11 mouse cellular contexts compared by ENCODE assay signal in the genomic region with DNA sequence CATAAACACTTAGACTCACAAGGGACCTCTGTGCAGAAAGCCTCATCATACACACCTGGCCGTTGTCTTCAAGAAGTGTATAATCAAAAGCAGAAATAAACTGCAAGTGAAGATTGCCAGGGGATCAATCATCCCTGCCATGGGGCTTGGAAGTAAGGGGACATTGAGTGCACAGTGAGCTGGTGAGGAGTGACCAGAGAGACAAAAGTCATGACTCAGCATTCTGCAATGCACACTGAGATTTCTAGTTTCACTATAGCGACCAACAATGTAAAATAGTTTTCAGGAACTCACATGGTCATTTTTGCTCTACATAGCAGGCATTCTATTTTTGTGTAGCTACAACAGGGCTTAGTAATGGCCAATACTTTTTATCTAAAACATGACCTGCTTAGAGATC. TPM values are rescaled to one million over a fixed set of nuclear protein-coding genes. Genes with fewer than 3 reads are reported as not detected.
DNase-seq lines count a peak whose midpoint lies in the region; ATAC-seq and TF ChIP-seq lines count a peak whose summit lies in the region.
"Had no signal": no experiment of that assay in that cellular context is flagged by ENCODE, and none has a peak within 500 bp of the region (broad histone marks: within the 10 kb centered on the region; RNA-seq: fewer than 3 reads in every experiment).

No protein-coding gene starts in this region.

- no peak for DNase-seq in heart, adult 2 months
- no peak for DNase-seq in heart, postnatal 14 days
- DNase-seq in kidney, adult 9 months, result peak; percentile 24
- DNase-seq in kidney, postnatal 10 days, result no peak
- DNase-seq in neural tube, embryonic 10.5 days (ENCODE audit: extremely low spot score, low spot score), result no peak
- no peak for DNase-seq in thymus, postnatal 4 days
- DNase-seq: adrenal gland, adult 2 months had no signal

- peaks cover 3% of the 10 kb centered on the region; the same call in 1 of the 2 replicates for H3K4me1 ChIP-seq in heart, adult 2 months (ENCODE audit: control insufficient read depth, insufficient read depth, low read length)
- peaks cover 17% of the 10 kb centered on the region for H3K4me1 ChIP-seq in neural tube, embryonic 13.5 days (replicated peaks)

- H3K36me3 ChIP-seq in heart, adult 2 months (ENCODE audit: control insufficient read depth, insufficient read depth, low read length), result no peaks in the 10 kb centered on the region
- no peaks in the 10 kb centered on the region for H3K36me3 ChIP-seq in neural tube, embryonic 13.5 days
- H3K36me3 ChIP-seq: limb, embryonic 12.5 days had no signal

- no peak for TF ChIP-seq CTCF in heart, adult 2 months (IDR thresholded peaks at IDR 0.05)

- no peak for ATAC-seq in neural tube, embryonic 13.5 days (ENCODE audit: low read depth)
- ATAC-seq in erythroid progenitor cell, adult 5-6 weeks (replicated peaks; ENCODE audit: low FRiP score, poor library complexity, severe bottlenecking), result no peak
- ATAC-seq: inflammation-experienced regulatory T-cells, adult 6 months had no signal

- 56% methylated on average over 2 of the region's 2 CpGs for WGBS in heart, adult 2 months
- WGBS in neural tube, embryonic 13.5 days, result 81% methylated on average over 2 of the region's 2 CpGs

- TF ChIP-seq POLR2A in heart, adult 2 months (IDR thresholded peaks at IDR 0.05; ENCODE audit: insufficient read depth, low read depth, low read length), result no peak

- H3K9ac ChIP-seq in heart, adult 2 months (ENCODE audit: low read depth, low read length), result no peak overlapping the region
- no peak overlapping the region for H3K9ac ChIP-seq in neural tube, embryonic 13.5 days
- H3K9ac ChIP-seq: limb, embryonic 12.5 days had no signal

- peak overlapping the region; percentile 57 for H3K4me3 ChIP-seq in heart, adult 2 months
- H3K4me3 ChIP-seq in neural tube, embryonic 13.5 days, result no peak overlapping the region
- H3K4me3 ChIP-seq: limb, embryonic 12.5 days had no signal

- peak overlapping the region; percentile 80 for H3K27ac ChIP-seq in heart, adult 2 months
- no peak overlapping the region for H3K27ac ChIP-seq in neural tube, embryonic 13.5 days (replicated peaks)
- H3K27ac ChIP-seq: limb, embryonic 12.5 days had no signal

- peak overlapping the region; percentile 60 for H3K4me2 ChIP-seq in neural tube, embryonic 13.5 days

- intact Hi-C loops in heart, adult 2 months (cut with DNase I), result no loop called here
- intact Hi-C loops in heart, postnatal 14 days (cut with DNase I), result loop anchor here (5.0 kb wide), 1 partner anchor 185 kb away; a partner anchor contains a TSS

- no peak for TF ChIP-seq EP300 in heart, adult 2 months (IDR thresholded peaks at IDR 0.05; ENCODE audit: insufficient read depth, low read depth, low read length)

- no peaks in the 10 kb centered on the region for H3K79me2 ChIP-seq in heart, adult 2 months (replicated peaks; ENCODE audit: control insufficient read depth, insufficient read depth, low read length)

- H3K27me3 ChIP-seq in heart, adult 2 months (ENCODE audit: control insufficient read depth, insufficient read depth, low read length), result no peaks in the 10 kb centered on the region
- H3K27me3 ChIP-seq in neural tube, embryonic 13.5 days, result no peaks in the 10 kb centered on the region
- H3K27me3 ChIP-seq: limb, embryonic 12.5 days had no signal

- no peaks in the 10 kb centered on the region for H3K9me3 ChIP-seq in neural tube, embryonic 13.5 days
- H3K9me3 ChIP-seq: limb, embryonic 12.5 days had no signal

RNA-seq across cellular contexts. Expression of a gene that starts 1.7 kb away (rescaled TPM):
- 10 to 100 TPM; 16.4 to 26.5 TPM for total RNA-seq in heart, adult 2 months (2021)
- 5.1 and 6.6 TPM in 2 replicates for polyA plus RNA-seq in heart, adult 2 months (2012; rRNA removed)
- total RNA-seq in heart, postnatal 14 days (2021), result 10 to 100 TPM; 17.3 to 22.0 TPM
- 7.0 and 9.5 TPM in 2 replicates for polyA plus RNA-seq in neural tube, embryonic 13.5 days (2015; fragmentation: Nextera tagmentation; extraction: Ambion mirVana)
- 2.1 TPM in 1 of 2 replicates, not detected in the other for total RNA-seq in erythroid progenitor cell, adult 5-6 weeks (2015; ENCODE audit: low replicate concordance)
- total RNA-seq in erythroid progenitor cell, adult 5-6 weeks (2017; ENCODE audit: low replicate concordance), result not detected in 2 replicates

Comparison
In these comparisons a context has a peak if more than half of its experiments do, and no peak if none do; other contexts are left out.
1. RNA of a gene that starts 1.7 kb away (total RNA-seq): 16.4 to 26.5 TPM in heart, adult 2 months and 17.3 to 22.0 TPM in heart, postnatal 14 days; 2.1 TPM in erythroid progenitor cell, adult 5-6 weeks; every median in the first group is over 4 times any median in the second.